Mouse (Mus musculus): ENCODE measurements around the gene Fam189b. TPM values are rescaled to one million over a fixed set of nuclear protein-coding genes. Genes with fewer than 3 reads are reported as not detected.

Gene Fam189b
- total RNA-seq, 2 experiments from 2014 or later = 13.4 to 16.4 TPM

GRCm38 (mm10) chr3:89228836-89229235 is 45.9 kb downstream of the Fam189b start, which contains the start of gene Muc1:
Gene Muc1 (plus strand): TSS chr3:89229057.
- no peak for DNase-seq

GRCm38 (mm10) chr3:89229276-89229675 is 46.3 kb downstream of the Fam189b start:
- DNase-seq = no peak

- no peak for DNase-seq
These were observed 47.6 kb downstream of the Fam189b start for GRCm38 (mm10) chr3:89230561-89230960.

GRCm38 (mm10) chr3:89231345-89231744 is 48.4 kb downstream of the Fam189b start:
- DNase-seq = no peak

- DNase-seq = no peak
These were observed 48.9 kb downstream of the Fam189b start for GRCm38 (mm10) chr3:89231772-89232275.

GRCm38 (mm10) chr3:89232614-89233013 is 49.7 kb downstream of the Fam189b start:
- DNase-seq = no peak

- no peak for DNase-seq
These were observed 50.7 kb downstream of the Fam189b start for GRCm38 (mm10) chr3:89233562-89234110.

GRCm38 (mm10) chr3:89236516-89236915 is 53.6 kb downstream of the Fam189b start:
- DNase-seq = no peak

GRCm38 (mm10) chr3:89237682-89238081 is 54.7 kb downstream of the Fam189b start:
- no peak for DNase-seq

GRCm38 (mm10) chr3:89238494-89238893 is 55.6 kb downstream of the Fam189b start:
- DNase-seq = no peak

Small RNAs within 50 kb of the gene (microRNA-seq; reads per million reads assigned to microRNA genes)
- gene Mir92b (ENCODE audit: borderline replicate concordance in 2 of 2) = 4.8 to 30.9 reads per million in 2 experiments

Other genes starting within 250 kb of the Fam189b start
- gene Ash1l, start 232.5 kb upstream of the Fam189b start, total RNA-seq (2021) = 10 to 100 TPM; 22.9 to 23.9 TPM
- 10 to 100 TPM; 65.7 to 75.2 TPM for gene Dap3, start 232.0 kb upstream of the Fam189b start, total RNA-seq (2021)
- gene Rusc1, start 89.8 kb upstream of the Fam189b start, total RNA-seq (2021) = 10 to 100 TPM; 17.7 to 19.6 TPM
- gene Gm43738, start 82.0 kb upstream of the Fam189b start, total RNA-seq (2021) = not detected
- gene Fdps, start 81.2 kb upstream of the Fam189b start, total RNA-seq (2021) = 10 to 100 TPM; 26.0 to 27.8 TPM
- not detected for gene Pklr, start 47.0 kb upstream of the Fam189b start, total RNA-seq (2021)
- under 1 TPM in 1 of 2 experiments, not detected in 1; 0.43 TPM for gene Hcn3, start 22.9 kb upstream of the Fam189b start, total RNA-seq (2021)
- gene Clk2, start 18.3 kb upstream of the Fam189b start, total RNA-seq (2021) = 10 to 100 TPM; 16.0 to 16.3 TPM
- 10 to 100 TPM; 33.2 to 38.2 TPM for gene Scamp3, start 5.7 kb upstream of the Fam189b start, total RNA-seq (2021)
- gene Gba, start 19.8 kb downstream of the Fam189b start, total RNA-seq (2021) = 10 to 100 TPM; 14.6 to 23.6 TPM
- gene Thbs3, start 32.0 kb downstream of the Fam189b start, total RNA-seq (2021) = 10 to 100 TPM; 11.0 to 11.8 TPM
- gene Mtx1, start 43.9 kb downstream of the Fam189b start, total RNA-seq (2021) = 10 to 100 TPM; 42.2 to 47.6 TPM
- under 1 TPM; 0.38 to 0.51 TPM for gene Muc1, start 45.9 kb downstream of the Fam189b start, total RNA-seq (2021)
- 10 to 100 TPM; 66.6 to 78.8 TPM for gene Krtcap2, start 62.8 kb downstream of the Fam189b start, total RNA-seq (2021)
- gene Trim46, start 63.2 kb downstream of the Fam189b start, total RNA-seq (2021) = under 1 TPM; 0.28 to 0.38 TPM
- 10 to 100 TPM; 24.7 to 28.8 TPM for gene Dpm3, start 76.2 kb downstream of the Fam189b start, total RNA-seq (2021)
- gene Slc50a1, start 87.4 kb downstream of the Fam189b start, total RNA-seq (2021) = 10 to 100 TPM in 1 of 2 experiments, 1 to 10 TPM in 1; 8.2 to 11.4 TPM
- 10 to 100 TPM; 10.2 to 12.8 TPM for gene Efna1, start 98.0 kb downstream of the Fam189b start, total RNA-seq (2021)
- not detected for gene Efna3, start 139.8 kb downstream of the Fam189b start, total RNA-seq (2021)
- gene Efna4, start 154.9 kb downstream of the Fam189b start, total RNA-seq (2021) = under 1 TPM in 1 of 2 experiments, not detected in 1; 0.38 TPM
- 10 to 100 TPM; 21.9 to 24.6 TPM for gene Adam15, start 166.9 kb downstream of the Fam189b start, total RNA-seq (2021)
- gene Dcst2, start 178.8 kb downstream of the Fam189b start, total RNA-seq (2021) = not detected
- gene Dcst1, start 182.1 kb downstream of the Fam189b start, total RNA-seq (2021) = not detected
- 10 to 100 TPM; 23.0 to 23.7 TPM for gene Zbtb7b, start 211.6 kb downstream of the Fam189b start, total RNA-seq (2021)
- 1 to 10 TPM in 1 of 2 experiments, not detected in 1; 1.2 TPM for gene Lenep, start 219.7 kb downstream of the Fam189b start, total RNA-seq (2021)
- 10 to 100 TPM; 43.3 to 44.5 TPM for gene Flad1, start 228.7 kb downstream of the Fam189b start, total RNA-seq (2021)
- 1 to 10 TPM; 3.1 to 3.4 TPM for gene Cks1b, start 235.2 kb downstream of the Fam189b start, total RNA-seq (2021)
- 10 to 100 TPM; 21.1 to 23.8 TPM for gene Shc1, start 235.3 kb downstream of the Fam189b start, total RNA-seq (2021)
- gene Pygo2, start 247.1 kb downstream of the Fam189b start, total RNA-seq (2021) = 10 to 100 TPM in 1 of 2 experiments, 1 to 10 TPM in 1; 9.2 to 11.1 TPM